Mouse (Mus musculus) E14TG2a.4 (cell line): ENCODE results near the gene Rnf166.
A peak's percentile ranks its signal among the peaks of the same experiment; 100 is the strongest.

ENCODE experiments used
- H3K27me3 ChIP-seq: 2 replicates; pipeline ENCODE4 v1.6.1; 2014; ENCODE audit warnings: low read length, control low read depth; ENCODE audit not compliant: insufficient read depth
- H3K36me3 ChIP-seq: 2 replicates; pipeline ENCODE4 v1.6.1; 2014; ENCODE audit warnings: low read length, control low read depth; ENCODE audit not compliant: insufficient read depth
- H3K4me1 ChIP-seq: replicated peaks from 2 replicates; pipeline ENCODE4 v1.6.1; 2014; ENCODE audit warnings: low read depth, low read length, control low read depth
- H3K4me3 ChIP-seq: replicated peaks from 2 replicates; pipeline ENCODE4 v1.5.1; 2014; ENCODE audit warnings: mild to moderate bottlenecking, low read length
- H3K9me3 ChIP-seq: 2 replicates; pipeline ENCODE4 v1.6.1; 2014; ENCODE audit warnings: low read length, control low read depth
- CTCF ChIP-seq: conservative IDR thresholded peaks from 2 replicates; pipeline ENCODE4 v1.5.1; 2014; ENCODE audit warnings: low read length
- NANOG ChIP-seq: IDR thresholded peaks from 2 replicates; pipeline ENCODE4 v1.6.1; 2014; ENCODE audit warnings: borderline replicate concordance, low read length, mixed read lengths
- POU5F1 ChIP-seq: IDR thresholded peaks from 2 replicates; pipeline ENCODE4 v1.6.1; 2014; ENCODE audit warnings: low read length, borderline replicate concordance

Gene Rnf166

DNA sequence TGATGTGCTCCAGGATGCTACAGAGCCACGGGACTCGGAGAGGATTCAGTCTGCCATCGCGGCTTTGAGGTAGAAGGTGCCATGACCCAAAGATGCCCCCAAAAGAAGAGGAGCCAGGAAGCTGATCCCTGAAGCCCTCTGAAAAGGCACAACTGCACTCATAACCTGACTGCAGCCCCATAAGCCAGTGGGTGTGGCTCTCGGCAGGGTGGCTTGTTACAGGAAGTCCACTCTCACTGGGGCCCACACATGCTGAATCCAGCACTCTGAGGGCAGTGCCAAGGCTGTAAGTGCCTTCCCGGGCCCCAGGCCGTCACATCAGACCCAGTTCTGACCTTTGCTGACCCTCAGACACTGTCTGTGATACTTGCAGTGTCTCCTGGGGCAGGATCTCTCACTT, 36.5 kb upstream of the Rnf166 start:
- TF ChIP-seq CTCF (no peak), NANOG (no peak), POU5F1 (no peak)
- H3K4me3 ChIP-seq: peak overlapping the region; percentile 45
- peaks cover 86% of the 10 kb centered on the region for H3K36me3 ChIP-seq
- no peaks in the 10 kb centered on the region for H3K9me3 ChIP-seq
- no peaks in the 10 kb centered on the region for H3K27me3 ChIP-seq
- H3K4me1 ChIP-seq: peaks cover 83% of the 10 kb centered on the region

DNA sequence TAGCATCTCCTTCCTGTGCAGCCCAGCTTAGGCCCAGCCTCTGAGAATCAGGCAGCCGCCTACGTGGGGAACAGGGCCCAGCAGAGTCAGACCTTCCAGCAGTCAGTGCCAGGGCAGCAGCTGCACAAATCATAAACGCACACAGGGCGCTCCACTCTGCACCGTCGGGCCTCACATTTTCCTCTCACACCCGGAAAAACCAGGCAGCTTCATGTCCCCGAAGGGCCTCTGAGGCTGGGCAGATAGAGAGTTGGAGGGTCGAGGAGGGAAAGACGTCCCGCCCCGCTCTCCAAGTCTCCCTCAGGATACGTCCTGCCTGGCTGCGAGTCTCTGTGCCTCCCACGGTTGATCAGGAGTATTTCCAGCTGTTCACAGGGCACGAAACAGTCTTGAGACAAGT, 35.7 kb upstream of the Rnf166 start:
- Histone ChIP-seq H3K36me3 (peaks cover 84% of the 10 kb centered on the region), H3K9me3 (no peaks in the 10 kb centered on the region), H3K27me3 (no peaks in the 10 kb centered on the region), H3K4me3 (peak overlapping the region; percentile 45), H3K4me1 (peaks cover 77% of the 10 kb centered on the region)
- no peak for TF ChIP-seq CTCF
- TF ChIP-seq NANOG: no peak
- TF ChIP-seq POU5F1: no peak

DNA sequence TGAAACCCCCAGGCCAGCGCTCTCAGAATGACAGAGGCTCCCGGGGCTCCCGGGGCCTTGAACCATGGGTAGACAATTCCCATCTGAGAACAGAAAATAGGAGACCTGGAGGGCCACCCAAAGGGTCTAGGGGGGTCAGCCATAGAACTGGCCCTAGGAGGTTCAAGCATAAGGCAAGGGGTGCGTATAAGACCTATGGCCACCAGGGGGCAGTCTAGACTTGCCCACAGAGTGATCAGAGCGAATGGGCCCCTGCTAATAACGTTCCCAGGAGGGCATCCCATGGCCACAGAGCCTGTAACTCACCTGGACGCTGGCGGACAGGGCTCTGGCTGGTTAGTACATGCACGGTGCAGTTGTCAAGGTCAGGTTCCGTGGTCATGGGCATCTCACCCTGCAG, 25.0 kb upstream of the Rnf166 start:
- Histone ChIP-seq H3K4me1 (peaks cover 53% of the 10 kb centered on the region), H3K4me3 (no peak overlapping the region), H3K36me3 (peaks cover 91% of the 10 kb centered on the region), H3K9me3 (no peaks in the 10 kb centered on the region), H3K27me3 (no peaks in the 10 kb centered on the region)
- no peak for TF ChIP-seq NANOG
- peak; percentile 88 for TF ChIP-seq CTCF

DNA sequence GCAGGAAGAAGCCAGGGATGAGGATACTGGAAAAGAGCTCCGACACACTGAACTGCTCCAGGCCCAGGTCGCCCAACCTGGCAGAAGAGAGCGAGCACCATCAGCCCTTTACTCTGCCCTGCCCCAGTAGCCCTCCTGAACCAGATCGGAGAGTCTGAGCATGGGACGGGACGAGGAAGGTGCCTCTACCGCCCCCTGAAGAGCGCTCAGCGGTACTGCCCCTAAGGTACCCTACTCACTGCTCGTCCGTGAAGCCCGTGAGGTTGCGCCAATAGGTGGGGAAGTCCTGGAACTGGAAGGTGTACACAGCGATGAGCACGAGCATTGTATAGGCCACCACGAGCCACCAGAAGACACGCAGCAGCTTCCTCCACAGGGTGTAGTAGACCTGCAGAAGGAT, 22.0 kb upstream of the Rnf166 start:
- no peak for TF ChIP-seq POU5F1
- no peak for TF ChIP-seq NANOG
- peak; percentile 81 for TF ChIP-seq CTCF
- Histone ChIP-seq H3K27me3 (no peaks in the 10 kb centered on the region), H3K4me1 (peaks cover 45% of the 10 kb centered on the region)

DNA sequence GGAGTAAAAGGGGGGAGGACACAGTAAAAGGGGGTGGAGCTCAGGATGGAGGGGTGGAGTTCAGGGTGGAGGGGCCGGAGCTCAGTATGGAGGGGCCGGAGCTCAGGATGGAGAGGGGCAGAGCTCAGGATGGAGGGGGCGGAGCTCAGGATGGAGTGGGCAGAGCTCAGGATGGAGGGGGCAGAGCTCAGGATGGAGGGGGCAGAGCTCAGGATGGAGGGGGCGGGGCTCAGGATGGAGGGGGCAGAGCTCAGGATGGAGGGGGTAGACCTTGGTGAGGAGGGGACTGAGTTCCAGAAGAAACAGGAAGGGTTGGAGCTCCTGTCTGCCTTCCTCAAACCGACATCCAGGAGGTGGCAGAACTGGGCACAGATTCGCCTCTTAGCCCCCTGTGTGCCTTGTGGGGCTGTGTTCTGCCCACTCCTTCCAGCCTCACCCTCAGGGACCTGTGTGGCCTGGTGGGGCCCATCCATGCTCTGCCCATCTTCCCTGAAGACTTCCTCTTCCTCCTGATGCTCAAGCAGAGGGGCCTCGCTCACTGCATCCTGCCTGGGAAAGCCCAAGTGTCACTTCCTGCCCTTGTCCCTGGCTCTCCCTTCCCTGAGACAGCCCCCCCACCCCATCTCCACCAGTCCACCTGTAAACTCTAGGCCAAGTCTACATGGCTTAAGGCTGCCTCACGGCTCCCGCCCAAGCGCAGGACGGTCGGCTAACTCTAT, 21.3 kb upstream of the Rnf166 start:
- H3K4me3 ChIP-seq: peak overlapping the region; percentile 63
- H3K27me3 ChIP-seq: no peaks in the 10 kb centered on the region
- peaks cover 49% of the 10 kb centered on the region for H3K4me1 ChIP-seq
- H3K9me3 ChIP-seq: no peaks in the 10 kb centered on the region
- TF ChIP-seq CTCF (no peak), NANOG (no peak), POU5F1 (no peak)
- peaks cover 95% of the 10 kb centered on the region for H3K36me3 ChIP-seq

More for the DNA sequence above, 22.0 kb upstream of the Rnf166 start:
- H3K4me3 ChIP-seq: peak overlapping the region; percentile 63
- peaks cover 94% of the 10 kb centered on the region for H3K36me3 ChIP-seq
- H3K9me3 ChIP-seq: no peaks in the 10 kb centered on the region

DNA sequence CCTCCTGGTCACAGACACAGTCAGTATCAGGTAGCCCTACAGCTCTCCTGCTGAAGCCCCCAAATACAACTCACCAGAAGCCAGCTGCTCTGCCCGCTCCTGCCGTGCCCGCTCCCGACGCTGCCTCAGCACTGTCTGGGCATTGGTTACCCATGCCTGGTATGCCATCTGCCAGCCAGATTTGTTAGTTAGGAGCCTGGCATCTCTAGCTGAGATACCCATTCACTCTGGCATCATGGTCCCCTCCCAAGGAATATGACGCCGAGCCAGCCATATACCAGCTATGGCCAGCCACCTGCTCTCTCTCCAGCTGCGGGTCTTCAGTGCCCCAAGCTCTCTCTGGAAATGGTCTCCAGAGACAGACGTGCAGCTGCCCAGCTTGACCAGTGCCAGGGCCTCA, 12.5 kb upstream of the Rnf166 start:
- H3K4me3 ChIP-seq: no peak overlapping the region
- TF ChIP-seq POU5F1 (no peak), NANOG (no peak), CTCF (no peak)
- H3K27me3 ChIP-seq: no peaks in the 10 kb centered on the region
- H3K4me1 ChIP-seq: peaks cover 41% of the 10 kb centered on the region
- peaks cover 96% of the 10 kb centered on the region for H3K36me3 ChIP-seq
- no peaks in the 10 kb centered on the region for H3K9me3 ChIP-seq

DNA sequence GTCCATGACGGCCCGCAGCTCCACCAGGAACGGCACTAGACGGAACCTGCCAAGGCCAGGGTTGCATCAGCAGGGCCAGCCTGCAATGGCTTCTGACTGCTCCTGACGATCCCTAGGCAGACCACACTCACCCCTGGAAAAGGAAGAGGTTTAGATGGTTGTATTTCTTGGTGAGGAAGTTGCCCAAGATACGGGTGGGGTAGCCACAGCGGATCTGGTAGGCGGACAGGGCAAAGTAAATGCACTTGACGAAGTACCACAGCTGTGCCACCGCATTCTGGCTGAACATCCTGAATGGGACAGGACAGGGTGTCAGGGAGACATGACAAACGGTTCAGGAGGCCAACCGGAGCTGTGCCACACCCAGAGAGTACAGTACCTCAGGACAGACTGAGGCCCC, 9.0 kb upstream of the Rnf166 start:
- Histone ChIP-seq H3K4me3 (no peak overlapping the region), H3K27me3 (no peaks in the 10 kb centered on the region), H3K4me1 (peaks cover 41% of the 10 kb centered on the region), H3K36me3 (peaks cover 100% of the 10 kb centered on the region), H3K9me3 (peaks cover 1% of the 10 kb centered on the region; the same call in 1 of the 2 replicates)
- TF ChIP-seq CTCF (no peak), POU5F1 (no peak), NANOG (no peak)

DNA sequence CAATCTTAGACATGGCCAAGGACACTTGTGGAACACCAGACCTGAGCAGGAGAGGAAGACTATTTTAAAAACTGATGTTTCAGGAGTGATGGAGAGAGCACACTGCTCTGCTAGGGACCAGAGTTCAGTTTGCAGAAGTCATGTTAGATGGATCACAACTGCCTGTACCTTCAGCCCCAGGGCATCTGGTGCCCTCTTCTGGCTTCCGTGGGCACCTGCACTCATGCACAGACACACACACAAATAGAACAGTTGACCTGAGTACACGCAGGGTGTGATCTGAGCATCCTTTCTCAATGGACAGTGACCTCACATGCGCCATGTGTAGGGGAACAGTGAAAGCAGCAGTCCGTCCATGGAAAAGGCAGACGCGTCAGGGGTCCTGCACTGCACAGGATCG, 8.0 kb upstream of the Rnf166 start:
- Histone ChIP-seq H3K4me3 (no peak overlapping the region), H3K9me3 (peaks cover 5% of the 10 kb centered on the region; the same call in 1 of the 2 replicates), H3K4me1 (peaks cover 38% of the 10 kb centered on the region), H3K36me3 (peaks cover 100% of the 10 kb centered on the region), H3K27me3 (no peaks in the 10 kb centered on the region)
- TF ChIP-seq CTCF (no peak; the same call in 1 of the 2 replicates), NANOG (no peak), POU5F1 (no peak)

DNA sequence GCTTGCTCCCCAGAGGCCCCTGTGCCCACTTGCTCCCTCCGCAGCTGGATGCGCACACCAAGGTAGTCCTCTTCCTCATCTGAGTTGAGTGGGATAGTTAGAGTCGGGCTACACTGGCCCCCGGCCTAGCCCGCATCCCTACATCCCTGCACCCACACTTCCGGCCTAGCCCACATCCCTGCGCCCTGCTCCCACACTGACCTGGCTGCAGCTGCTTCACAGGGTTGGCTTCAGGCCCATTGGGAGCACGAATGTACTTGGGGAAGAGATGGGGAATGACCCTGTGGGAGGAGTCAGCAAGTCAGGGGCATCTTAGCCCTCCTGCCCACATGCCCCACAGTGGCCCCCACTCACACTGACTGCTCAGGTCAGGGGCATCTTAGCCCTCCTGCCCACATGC, 6.6 kb upstream of the Rnf166 start:
- peaks cover 5% of the 10 kb centered on the region; the same call in 1 of the 2 replicates for H3K9me3 ChIP-seq
- peaks cover 100% of the 10 kb centered on the region for H3K36me3 ChIP-seq
- no peaks in the 10 kb centered on the region for H3K27me3 ChIP-seq
- TF ChIP-seq NANOG: no peak
- TF ChIP-seq CTCF: no peak
- no peak for TF ChIP-seq POU5F1
- H3K4me3 ChIP-seq: no peak overlapping the region
- H3K4me1 ChIP-seq: peaks cover 35% of the 10 kb centered on the region
